Mouse (Mus musculus) kidney, postnatal 0 days (tissue): ENCODE measurements around the gene Pak4. TPM values are rescaled to one million over a fixed set of nuclear protein-coding genes. Genes with fewer than 3 reads are reported as not detected.

Source experiments
- ATAC-seq: fragments of 200-750 bp; cut with Nextera tagmentation; replicated peaks from 2 replicates; pipeline ENCODE4 v1.8.0; 2017; ENCODE audit warnings: low read depth, moderate number of reproducible peaks, moderate TSS enrichment, moderate library complexity; ENCODE audit not compliant: low FRiP score
- DNase-seq: peaks from one replicate; pipeline ENCODE4 v3.0.0-alpha.2; 2016; ENCODE audit warnings: low spot score
- H3K27ac ChIP-seq: fragments of 300-500 bp; sonication (generic); 2 replicates; pipeline ENCODE4 v1.5.1; 2014; ENCODE audit warnings: mild to moderate bottlenecking
- H3K27me3 ChIP-seq: fragments of 300-500 bp; sonication (generic); 2 replicates; pipeline ENCODE4 v1.6.1; 2014; ENCODE audit warnings: low read length, mixed read lengths; ENCODE audit not compliant: insufficient read depth
- H3K36me3 ChIP-seq: fragments of 300-500 bp; sonication (generic); 2 replicates; pipeline ENCODE4 v1.6.1; 2014; ENCODE audit warnings: low read length, mixed read lengths; ENCODE audit not compliant: insufficient read depth
- H3K4me1 ChIP-seq: fragments of 300-500 bp; sonication (generic); replicated peaks from 2 replicates; pipeline ENCODE4 v1.6.1; 2014; ENCODE audit warnings: antibody characterized with exemption, low read length, mixed read lengths; ENCODE audit not compliant: insufficient read depth
- H3K4me2 ChIP-seq: fragments of 300-500 bp; sonication (generic); 2 replicates; pipeline ENCODE4 v1.6.1; 2014; ENCODE audit warnings: mild to moderate bottlenecking, low read length, moderate library complexity, mixed read lengths
- H3K4me3 ChIP-seq: fragments of 300-500 bp; sonication (generic); replicated peaks from 2 replicates; pipeline ENCODE4 v1.5.1; 2014; ENCODE audit warnings: low read depth, low read length
- H3K9ac ChIP-seq: fragments of 300-500 bp; sonication (generic); 2 replicates; pipeline ENCODE4 v1.6.1; 2014; ENCODE audit warnings: low read depth, low read length
- H3K9me3 ChIP-seq: fragments of 300-500 bp; sonication (generic); replicated peaks from 2 replicates; pipeline ENCODE4 v1.6.1; 2016; ENCODE audit warnings: low read length, inconsistent platforms, mixed read lengths
- CTCF ChIP-seq: IDR thresholded peaks from 2 replicates; pipeline ENCODE4 v1.5.1; 2016; ENCODE audit warnings: antibody characterized with exemption, low read depth, mild to moderate bottlenecking, moderate library complexity
- WGBS: fragments of 180-500 bp; shearing (Covaris S2); extraction: QIAGEN DNeasy Blood & Tissue Kit; methylation state at CpG from one replicate; pipeline ENCODE4 v1.1.7; 2014; 5-methylcytosine and 5-hydroxymethylcytosine counted together
- polyA plus RNA-seq: library from polyadenylated mRNA; unstranded; fragments of >200 nt; fragmentation: Nextera tagmentation; extraction: Ambion mirVana; gene quantifications from 2 replicates; pipeline ENCODE4 v1.2.1, GENCODE M21; 2015

The Pak4 gene
- polyA plus RNA-seq, 1 experiment from 2014 or later: 33.5 TPM

DNA sequence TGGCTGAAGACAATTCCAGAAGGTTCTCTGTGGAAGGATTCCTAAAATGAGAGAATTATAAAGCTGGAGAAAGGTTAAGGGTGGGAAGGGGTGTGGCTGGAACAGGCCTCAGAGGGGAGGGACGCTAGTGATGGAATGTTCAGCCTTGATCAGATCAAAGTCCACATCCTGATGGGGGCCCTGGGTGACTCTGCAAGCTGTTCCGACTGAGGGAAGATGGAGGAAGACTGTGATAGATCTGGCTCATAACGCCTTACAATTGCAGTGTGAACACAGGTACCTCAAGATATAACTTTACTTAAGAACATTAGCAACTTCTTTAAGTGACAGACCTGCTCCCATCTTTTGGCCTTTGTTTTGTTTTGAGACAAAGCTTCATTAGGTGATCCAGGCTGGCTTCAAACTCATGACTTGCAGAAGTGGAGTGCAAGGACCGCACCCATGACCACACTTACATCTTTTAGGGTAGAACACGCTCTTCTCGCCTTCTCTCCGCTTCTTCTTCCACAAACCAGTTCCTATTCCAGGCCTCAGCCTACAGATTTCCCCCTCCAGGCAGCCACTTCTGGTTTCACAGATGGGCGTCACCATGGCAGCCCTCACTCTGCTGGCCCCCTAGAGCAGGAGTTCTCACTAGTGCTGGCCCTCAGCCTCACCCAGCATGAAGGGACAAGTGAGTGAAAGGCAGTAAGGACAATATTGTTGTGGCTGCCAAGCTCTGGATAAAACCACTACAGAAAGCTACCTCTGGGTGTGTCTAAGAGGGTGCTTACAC, 14.2 kb downstream of the Pak4 start:
- TF ChIP-seq CTCF: no peak
- Histone ChIP-seq H3K4me1 (peaks cover 66% of the 10 kb centered on the region), H3K27me3 (no peaks in the 10 kb centered on the region), H3K36me3 (no peaks in the 10 kb centered on the region), H3K9me3 (no peaks in the 10 kb centered on the region), H3K9ac (no peak overlapping the region), H3K27ac (peak overlapping the region; percentile 47; the same call in 1 of the 2 replicates), H3K4me3 (no peak overlapping the region), H3K4me2 (no peak overlapping the region)
- DNase-seq (no peak), ATAC-seq (no peak)
- 67% methylated on average over 8 of the region's 8 CpGs for WGBS

DNA sequence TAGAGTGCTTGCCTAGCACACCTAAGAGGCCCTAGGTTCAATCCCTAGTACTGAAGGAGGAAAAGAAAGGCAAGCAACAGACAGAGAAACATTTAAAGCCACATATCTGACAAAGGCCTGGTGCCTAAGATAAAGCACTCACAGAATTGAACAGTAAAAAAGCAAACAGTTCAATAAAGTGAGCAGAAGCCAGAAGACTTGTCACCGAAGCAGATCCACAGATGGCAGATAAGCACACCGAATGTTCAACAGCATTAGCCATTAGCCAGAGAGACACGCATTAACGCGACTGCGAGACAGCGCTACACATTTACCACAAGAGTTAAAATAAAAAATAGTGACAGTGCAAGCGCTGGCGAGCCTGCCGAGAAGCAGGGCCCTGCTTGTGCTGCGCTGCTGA, 15.1 kb downstream of the Pak4 start:
- Histone ChIP-seq H3K27me3 (no peaks in the 10 kb centered on the region), H3K9me3 (no peaks in the 10 kb centered on the region), H3K4me2 (no peak overlapping the region), H3K27ac (peak overlapping the region; percentile 36; the same call in 1 of the 2 replicates), H3K36me3 (no peaks in the 10 kb centered on the region), H3K9ac (no peak overlapping the region), H3K4me1 (peaks cover 66% of the 10 kb centered on the region), H3K4me3 (no peak overlapping the region)
- 78% methylated on average over 11 of the region's 11 CpGs for WGBS
- ATAC-seq (no peak), DNase-seq (no peak)
- TF ChIP-seq CTCF: no peak

DNA sequence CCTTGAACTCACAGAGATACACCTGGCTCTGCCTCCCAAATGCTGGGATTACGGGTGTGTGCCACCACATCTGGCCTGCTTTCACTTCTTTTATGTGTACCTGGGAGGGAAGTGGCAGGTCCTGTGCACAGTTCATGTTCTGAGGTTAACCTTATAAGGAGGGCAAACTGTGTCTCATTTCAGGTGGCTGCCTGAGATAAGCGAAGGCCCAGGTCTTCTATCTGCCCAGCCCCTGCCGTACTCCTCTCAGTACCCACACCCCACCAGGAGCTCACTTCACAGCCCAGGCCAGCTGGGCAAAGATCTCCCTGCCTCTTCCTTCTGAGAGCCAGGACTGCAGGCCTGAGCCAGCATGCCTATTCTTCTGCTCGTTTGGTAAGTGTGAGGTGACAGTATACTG, 16.3 kb downstream of the Pak4 start:
- Histone ChIP-seq H3K36me3 (no peaks in the 10 kb centered on the region), H3K9ac (no peak overlapping the region), H3K4me2 (no peak overlapping the region), H3K4me3 (no peak overlapping the region), H3K9me3 (no peaks in the 10 kb centered on the region), H3K4me1 (peaks cover 65% of the 10 kb centered on the region), H3K27me3 (no peaks in the 10 kb centered on the region), H3K27ac (no peak overlapping the region)
- WGBS: 84% methylated on average over 4 of the region's 4 CpGs
- ATAC-seq: no peak
- no peak for TF ChIP-seq CTCF
- no peak for DNase-seq

DNA sequence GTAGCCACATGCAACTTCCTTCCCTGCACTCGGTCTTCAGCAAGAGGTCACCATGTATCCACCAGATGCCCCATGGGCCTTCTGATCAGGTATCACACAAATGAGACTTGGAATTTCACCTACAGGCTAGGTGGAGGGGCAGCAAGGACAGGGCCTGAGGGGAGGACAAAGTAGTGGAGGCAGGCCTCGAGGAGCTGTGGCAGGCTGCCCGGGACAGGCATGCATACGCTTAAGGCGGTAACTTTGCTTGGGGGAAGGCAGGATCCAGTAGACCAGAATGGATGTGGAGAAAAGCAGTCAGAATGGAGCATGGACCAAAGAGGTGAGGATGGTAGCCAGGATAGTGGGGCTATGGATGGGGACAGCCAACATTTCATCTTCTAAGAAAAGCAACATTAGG, 18.2 kb downstream of the Pak4 start:
- Histone ChIP-seq H3K4me2 (no peak overlapping the region), H3K27ac (peak overlapping the region; percentile 97), H3K27me3 (no peaks in the 10 kb centered on the region), H3K4me1 (peaks cover 70% of the 10 kb centered on the region), H3K36me3 (no peaks in the 10 kb centered on the region), H3K9ac (no peak overlapping the region), H3K4me3 (no peak overlapping the region), H3K9me3 (no peaks in the 10 kb centered on the region)
- 56% methylated on average over 5 of the region's 5 CpGs for WGBS
- DNase-seq: no peak
- ATAC-seq: no peak
- no peak for TF ChIP-seq CTCF

DNA sequence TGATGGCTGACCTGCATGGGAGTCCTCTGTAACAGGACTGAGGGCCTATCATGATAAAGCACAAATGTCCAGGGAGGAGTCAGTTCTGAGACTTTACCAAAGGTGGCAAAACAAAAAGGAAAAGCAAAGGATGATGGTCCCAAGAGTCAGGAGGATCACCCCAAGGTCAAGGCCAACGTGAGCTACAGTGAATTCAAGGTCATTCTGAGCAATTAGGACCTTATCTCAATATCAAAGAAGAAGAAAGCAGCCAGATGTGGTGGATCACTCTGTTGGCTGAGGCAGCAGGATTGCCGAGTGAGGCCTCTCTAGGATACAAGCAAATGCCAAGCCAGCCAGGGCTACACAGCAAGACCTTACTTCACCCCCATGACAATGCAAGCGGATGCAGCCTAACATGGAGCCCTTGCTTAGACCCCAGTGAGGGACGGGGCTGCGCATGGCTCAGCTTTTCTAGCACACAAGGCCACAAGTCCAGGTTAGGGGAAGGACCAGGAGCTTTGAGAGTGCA, 19.4 kb downstream of the Pak4 start:
- ATAC-seq: no peak
- Histone ChIP-seq H3K27ac (peak overlapping the region; percentile 97), H3K27me3 (no peaks in the 10 kb centered on the region), H3K4me1 (peaks cover 64% of the 10 kb centered on the region), H3K36me3 (no peaks in the 10 kb centered on the region), H3K4me2 (no peak overlapping the region), H3K9ac (no peak overlapping the region), H3K4me3 (no peak overlapping the region), H3K9me3 (no peaks in the 10 kb centered on the region)
- WGBS: 58% methylated on average over 5 of the region's 5 CpGs
- DNase-seq: no peak
- TF ChIP-seq CTCF: no peak

DNA sequence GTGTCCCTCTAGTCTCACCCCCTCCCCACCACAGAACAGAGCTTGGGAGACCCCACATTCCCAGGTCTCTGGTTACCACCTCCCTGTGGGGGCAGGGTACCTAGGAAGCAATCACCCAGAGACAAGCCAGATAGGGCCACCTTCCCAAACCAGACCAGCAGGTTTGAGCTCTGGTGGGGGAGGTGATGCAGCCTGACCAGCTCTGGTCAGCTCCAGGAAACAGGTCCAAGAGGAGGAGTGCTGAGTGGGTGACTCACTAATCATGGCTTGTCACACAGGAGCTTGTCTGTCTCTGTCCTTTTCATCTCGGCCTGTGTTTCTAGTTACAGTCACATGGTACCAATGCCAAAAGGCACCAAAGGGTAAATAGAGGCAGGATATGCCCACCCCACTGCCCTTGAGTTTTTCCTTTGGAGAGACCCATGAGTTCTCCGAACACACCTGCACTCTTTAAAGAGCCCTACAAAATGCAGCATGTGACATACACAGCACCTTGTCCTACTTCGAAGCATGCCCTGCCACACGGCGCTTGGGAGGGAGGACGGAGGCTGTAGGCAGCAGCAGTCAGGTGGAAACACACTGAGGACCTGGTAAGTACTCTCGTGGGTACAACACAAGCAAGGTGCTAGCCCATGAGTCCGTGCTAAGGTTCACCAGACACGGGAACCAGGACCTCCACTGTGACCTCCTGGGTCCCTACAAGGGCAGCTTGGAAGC, 20.0 kb downstream of the Pak4 start:
- Histone ChIP-seq H3K4me2 (peak overlapping the region; percentile 13), H3K9ac (peak overlapping the region; percentile 42; the same call in 1 of the 2 replicates)
- WGBS: 51% methylated on average over 9 of the region's 9 CpGs

More for the DNA sequence above, 20.0 kb downstream of the Pak4 start:
- peaks cover 63% of the 10 kb centered on the region for H3K4me1 ChIP-seq
- no peaks in the 10 kb centered on the region for H3K27me3 ChIP-seq
- H3K36me3 ChIP-seq: no peaks in the 10 kb centered on the region
- no peaks in the 10 kb centered on the region for H3K9me3 ChIP-seq
- peak; percentile 84 for ATAC-seq
- H3K4me3 ChIP-seq: no peak overlapping the region
- TF ChIP-seq CTCF: no peak
- H3K27ac ChIP-seq: peak overlapping the region; percentile 97
- DNase-seq: peak; percentile 52
